Mouse (Mus musculus) brain, embryonic 14.5 days (tissue): ENCODE measurements around the gene Xpo4.
"Not testable (repeated sequence)": the region's sequence is repeated elsewhere in the genome, so short reads cannot be mapped to it uniquely, and the experiment has no call there.

Experiments
- CTCF ChIP-seq: fragments of 200-500 bp; IDR thresholded peaks from 2 replicates; pipeline ENCODE4 v1.5.1; 2012; ENCODE audit warnings: inconsistent platforms, mild to moderate bottlenecking, moderate library complexity, borderline replicate concordance; ENCODE audit not compliant: insufficient read depth, insufficient read length; ENCODE audit errors: extremely low read depth
- POLR2A ChIP-seq: fragments of 200-500 bp; IDR thresholded peaks from 2 replicates; pipeline ENCODE4 v1.6.1; 2012; ENCODE audit warnings: mild to moderate bottlenecking, inconsistent platforms, borderline replicate concordance; ENCODE audit not compliant: poor library complexity, insufficient read depth, insufficient read length, severe bottlenecking; ENCODE audit errors: extremely low read depth

GRCm38 (mm10) chr14:57688066-57688465 lies 22.8 kb upstream of the Xpo4 start:
- TF ChIP-seq CTCF, POLR2A: not testable (repeated sequence)
